Mouse (Mus musculus) lung, postnatal 0 days (tissue): ENCODE measurements around the gene Itpr2.

Source experiments
- CTCF ChIP-seq: IDR thresholded peaks from 2 replicates; pipeline ENCODE4 v1.5.1; 2016; ENCODE audit warnings: antibody characterized with exemption, mild to moderate bottlenecking
- EP300 ChIP-seq: IDR thresholded peaks from 2 replicates; pipeline ENCODE4 v1.6.1; 2016; ENCODE audit warnings: antibody characterized with exemption, mild to moderate bottlenecking, control low read depth

GRCm38 (mm10) chr6:146314304-146314703 lies 187.7 kb downstream of the Itpr2 start:
- TF ChIP-seq EP300 (no peak), CTCF (no peak)
